In genomic region chr12:3787541-3787940, GRCm38 (mm10) we compare ENCODE assay signal across 9 mouse cellular contexts. TPM values are rescaled to one million over a fixed set of nuclear protein-coding genes. Genes with fewer than 3 reads are reported as not detected.
A peak's percentile ranks its signal among the peaks of the same experiment; 100 is the strongest.
DNase-seq lines count a peak whose midpoint lies in the region; ATAC-seq lines count a peak whose summit lies in the region.
"Had no signal": no experiment of that assay in that cellular context is flagged by ENCODE, and none has a peak within 500 bp of the region (broad histone marks: within the 10 kb centered on the region; RNA-seq: fewer than 3 reads in every experiment).

No protein-coding gene starts in this region.

- intact Hi-C loops in heart, postnatal 10 days (cut with DNase I) = no loop called here

- peak; percentile 56 for DNase-seq in adrenal gland, adult 8-10 months
- no peak for DNase-seq in adrenal gland, postnatal 4 days (ENCODE audit: low spot score in 2 of 2)
- DNase-seq in heart, postnatal 10 days = peak; percentile 44 to 55
- DNase-seq in heart, adult 18-20 months = no peak
- DNase-seq in retina, postnatal 1 day = peak; percentile 33
- DNase-seq in retina, embryonic 14.5 days (ENCODE audit: low spot score) = no peak
- no peak for DNase-seq in B cell, adult 2 months
- DNase-seq: cerebellum, adult 18-20 months had no signal

- ATAC-seq in CD4-positive, CD25-positive, alpha-beta regulatory T cell, adult 4 months = no peak

RNA-seq across cellular contexts. Expression of gene Dnmt3a, which starts 18.3 kb away (rescaled TPM):
- total RNA-seq in adrenal gland, adult 8-10 months (2022) = 10 to 100 TPM; 35.5 to 81.6 (median 56.9) TPM
- total RNA-seq in adrenal gland, postnatal 4 days (2021) = 100 to 1,000 TPM; 124 to 136 TPM
- total RNA-seq in heart, postnatal 10 days (2021) = 100 to 1,000 TPM; 105 to 121 TPM
- total RNA-seq in heart, adult 18-20 months (2021) = 10 to 100 TPM; 38.8 to 42.4 TPM
- 10 to 100 TPM; 27.3 to 27.4 TPM for polyA plus RNA-seq in CD4-positive, CD25-positive, alpha-beta regulatory T cell, adult 4 months (2017; shearing (Covaris generic))

Comparison
In these comparisons a context has a peak if more than half of its experiments do, and no peak if none do; other contexts are left out.
1. DNase-seq: peak in adrenal gland, adult 8-10 months (single experiment), heart, postnatal 10 days (2 of 2) and retina, postnatal 1 day (single experiment); none in adrenal gland, postnatal 4 days (0 of 2), heart, adult 18-20 months (0 of 2), retina, embryonic 14.5 days (single experiment) and B cell, adult 2 months (0 of 2).